In genomic region chr1:187665901-187666600, GRCm38 (mm10) we compare ENCODE assay signal across 20 mouse cellular contexts. TPM values are rescaled to one million over a fixed set of nuclear protein-coding genes. Genes with fewer than 3 reads are reported as not detected.
DNase-seq lines count a peak whose midpoint lies in the region; TF ChIP-seq lines count a peak whose summit lies in the region.
"Had no signal": no experiment of that assay in that cellular context is flagged by ENCODE, and none has a peak within 500 bp of the region (broad histone marks: within the 10 kb centered on the region; RNA-seq: fewer than 3 reads in every experiment).

No protein-coding gene starts in this region.

- H3K4me1 ChIP-seq in kidney, adult 2 months (ENCODE audit: control insufficient read depth, insufficient read depth, low read length), result peaks cover 25% of the 10 kb centered on the region
- peaks cover 9% of the 10 kb centered on the region; the same call in 1 of the 2 replicates for H3K4me1 ChIP-seq in brown adipose tissue, adult 24 weeks (ENCODE audit: control insufficient read depth, insufficient read depth, insufficient read length, low read length)

- no peak for TF ChIP-seq CTCF in kidney, adult 2 months (conservative IDR thresholded peaks at IDR 0.05; ENCODE audit: insufficient read depth, insufficient read length, low read depth, low read length)

- H3K4me3 ChIP-seq in kidney, adult 2 months (ENCODE audit: insufficient read depth, low read depth, low read length), result no peak overlapping the region
- H3K4me3 ChIP-seq in brown adipose tissue, adult 24 weeks (ENCODE audit: insufficient read depth, low read depth, low read length), result no peak overlapping the region
- H3K4me3 ChIP-seq: embryonic facial prominence, embryonic 13.5 days; forebrain, embryonic 12.5 days; heart, adult 2 months; heart, embryonic 12.5 days; hindbrain, embryonic 12.5 days had no signal

- peak; percentile 51 for DNase-seq in kidney, adult 2 months
- DNase-seq in kidney, postnatal 25 days, result no peak
- peak; percentile 27 for DNase-seq in embryo, embryonic 11 days
- no peak for DNase-seq in gastrocnemius, adult 18-20 months (ENCODE audit: low spot score)
- DNase-seq in gastrocnemius, postnatal 10 days, result no peak
- no peak for DNase-seq in testis, postnatal 10 days (ENCODE audit: low spot score)
- DNase-seq: adrenal gland, adult 8-10 months; adrenal gland, postnatal 36 days; cerebellum, adult 11-12 months; cerebellum, adult 9-10 months; cerebellum, postnatal 25 days; heart, adult 2 months; heart, postnatal 4 days; kidney, adult 18-20 months had no signal

- peak overlapping the region; percentile 19; the same call in 1 of the 2 replicates for H3K27ac ChIP-seq in kidney, adult 2 months (ENCODE audit: insufficient read depth, low read depth, low read length)
- H3K27ac ChIP-seq in brown adipose tissue, adult 24 weeks (replicated peaks; ENCODE audit: low read depth, low read length), result peak overlapping the region; percentile 62
- H3K27ac ChIP-seq: embryonic facial prominence, embryonic 13.5 days; forebrain, embryonic 12.5 days; heart, adult 2 months; hindbrain, embryonic 12.5 days had no signal

- TF ChIP-seq POLR2A in kidney, adult 2 months (IDR thresholded peaks at IDR 0.05; ENCODE audit: low read depth, low read length), result no peak

- H3K36me3 ChIP-seq in kidney, adult 2 months (ENCODE audit: control insufficient read depth, insufficient read depth, low read length), result no peaks in the 10 kb centered on the region
- H3K36me3 ChIP-seq: embryonic facial prominence, embryonic 13.5 days; forebrain, embryonic 12.5 days; heart, embryonic 12.5 days; hindbrain, embryonic 12.5 days had no signal

- WGBS in kidney, adult 2 months, result 48% methylated on average over 10 of the region's 10 CpGs

- no peaks in the 10 kb centered on the region for H3K27me3 ChIP-seq in kidney, adult 2 months (replicated peaks; ENCODE audit: control insufficient read depth, insufficient read depth, low read length)
- H3K27me3 ChIP-seq: embryonic facial prominence, embryonic 13.5 days; forebrain, embryonic 12.5 days; heart, embryonic 12.5 days; hindbrain, embryonic 12.5 days had no signal

RNA-seq across cellular contexts. Expression of gene Esrrg, which starts 57.5 kb away (rescaled TPM):
- polyA plus RNA-seq in kidney, adult 2 months (2012; rRNA removed), result 19.5 and 24.2 TPM in 2 replicates
- 12.5 and 12.7 TPM in 2 replicates for polyA plus RNA-seq in brown adipose tissue, adult 24 weeks (2012; ENCODE audit: insufficient read depth, insufficient read length, missing spikeins)
- 10 to 100 TPM; 19.7 to 34.8 TPM for total RNA-seq in gastrocnemius, adult 18-20 months (2021)
- total RNA-seq in gastrocnemius, postnatal 10 days (2021), result 10 to 100 TPM; 10.6 to 11.3 TPM
- polyA plus RNA-seq: inflammation-experienced regulatory T-cells, adult 6 months had no signal

Comparison
In these comparisons a context has a peak if more than half of its experiments do, and no peak if none do; other contexts are left out.
1. DNase-seq: peak in kidney, adult 2 months (single experiment) and embryo, embryonic 11 days (single experiment); none in kidney, postnatal 25 days (0 of 2), gastrocnemius, adult 18-20 months (single experiment), gastrocnemius, postnatal 10 days (single experiment) and testis, postnatal 10 days (single experiment).